Mouse (Mus musculus) cerebral cortex, adult 2 months (tissue): Measurements from ENCODE around the gene Otop3.

Experiments
- WGBS: fragments of 180-500 bp; shearing (Covaris S2); methylation state at CpG from one replicate; pipeline ENCODE4 v1.1.7; 2018; 5-methylcytosine and 5-hydroxymethylcytosine counted together

Otop3 gene

DNA sequence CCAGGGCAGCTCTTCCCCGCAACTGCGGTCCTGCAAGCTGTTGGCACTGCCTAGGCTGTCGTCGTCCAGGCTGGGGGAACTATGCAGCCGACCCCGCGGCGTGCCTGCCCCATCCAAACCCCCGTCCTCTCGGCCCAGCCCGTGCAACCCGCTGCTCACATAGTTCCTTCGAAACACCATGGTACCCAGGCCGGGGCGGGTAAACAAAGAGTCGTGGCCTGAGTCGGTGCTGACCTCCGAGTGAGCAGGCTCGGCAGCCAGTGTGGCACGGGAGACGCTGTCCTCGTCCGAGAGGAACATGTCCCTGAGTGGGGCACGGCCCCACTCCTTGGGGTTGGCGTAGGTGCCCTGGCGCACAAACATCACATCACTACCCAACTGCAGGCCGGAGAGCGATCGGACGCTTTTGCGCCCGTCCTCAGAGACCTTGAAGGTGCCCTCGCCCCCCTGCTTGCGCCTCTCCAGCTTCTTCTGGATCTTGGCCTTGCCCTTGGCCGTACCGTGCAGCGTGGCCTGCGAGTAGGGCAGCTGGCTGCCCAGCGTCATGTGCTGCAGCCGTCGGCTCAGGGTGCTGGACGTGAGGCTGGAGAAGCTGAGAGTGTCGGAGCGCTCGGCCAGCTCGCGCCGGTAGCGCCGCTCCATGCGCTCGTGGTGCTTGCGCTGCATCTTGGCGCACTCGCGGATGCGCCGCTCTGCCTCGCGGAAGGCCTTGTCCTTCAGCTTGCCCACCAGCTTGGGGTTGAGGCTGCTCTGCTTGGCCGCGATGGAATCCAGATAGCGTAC lies 16.1 kb upstream of the Otop3 start:
- 14% methylated on average over 63 of the region's 63 CpGs for WGBS

- WGBS, result 38% methylated on average over 18 of the region's 18 CpGs
Measured at GRCm38 (mm10) chr11:115319704-115320383, 14.7 kb upstream of the Otop3 start.

GRCm38 (mm10) chr11:115321906-115322693 lies 12.4 kb upstream of the Otop3 start, which contains the start of gene Ush1g:
Gene Ush1g, minus strand, starts transcription at chr11:115322041.
- 3% methylated on average over 35 of the region's 35 CpGs for WGBS

- 15% methylated on average over 32 of the region's 32 CpGs for WGBS
Measured at GRCm38 (mm10) chr11:115323354-115323753, 11.2 kb upstream of the Otop3 start.

DNA sequence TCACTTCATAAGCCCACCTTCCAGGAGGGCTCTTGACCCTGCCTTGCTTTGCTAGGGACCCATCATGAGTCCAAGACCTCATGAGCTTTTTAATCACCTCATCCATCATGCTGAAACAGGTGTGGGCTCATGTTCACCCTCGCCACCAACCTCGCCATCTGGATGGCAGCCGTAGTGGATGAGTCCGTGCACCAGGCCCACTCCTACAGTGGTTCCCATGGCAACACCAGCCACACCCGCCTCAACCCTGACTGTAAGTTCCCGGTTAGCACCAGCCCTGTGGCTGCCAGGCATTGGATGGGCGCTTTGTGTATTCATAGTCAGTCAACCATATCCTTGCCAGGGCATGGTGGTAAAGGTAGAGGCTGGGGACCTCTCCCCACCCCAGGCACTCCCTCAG lies 7.8 kb upstream of the Otop3 start:
- 51% methylated on average over 7 of the region's 7 CpGs for WGBS

DNA sequence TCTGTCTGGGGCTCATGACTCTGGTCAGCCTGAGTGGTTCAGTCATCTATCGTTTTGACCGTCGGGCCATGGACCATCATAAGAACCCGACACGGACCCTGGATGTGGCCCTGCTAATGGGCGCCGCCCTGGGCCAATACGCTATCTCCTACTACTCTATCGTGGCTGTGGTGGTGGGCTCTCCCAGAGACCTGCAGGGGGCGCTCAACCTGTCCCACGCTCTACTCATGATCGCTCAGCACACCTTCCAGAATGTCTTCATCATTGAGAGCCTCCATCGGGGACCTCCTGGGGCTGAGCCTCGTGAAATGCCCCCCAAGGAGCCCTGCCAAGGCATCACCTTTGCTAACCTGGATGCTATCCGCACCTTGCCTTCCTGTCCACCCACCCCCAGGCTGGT lies 5.2 kb upstream of the Otop3 start:
- 76% methylated on average over 15 of the region's 15 CpGs for WGBS

- WGBS, result 31% methylated on average over 12 of the region's 12 CpGs
Measured at GRCm38 (mm10) chr11:115335223-115335622, 692 bp downstream of the Otop3 start.

DNA sequence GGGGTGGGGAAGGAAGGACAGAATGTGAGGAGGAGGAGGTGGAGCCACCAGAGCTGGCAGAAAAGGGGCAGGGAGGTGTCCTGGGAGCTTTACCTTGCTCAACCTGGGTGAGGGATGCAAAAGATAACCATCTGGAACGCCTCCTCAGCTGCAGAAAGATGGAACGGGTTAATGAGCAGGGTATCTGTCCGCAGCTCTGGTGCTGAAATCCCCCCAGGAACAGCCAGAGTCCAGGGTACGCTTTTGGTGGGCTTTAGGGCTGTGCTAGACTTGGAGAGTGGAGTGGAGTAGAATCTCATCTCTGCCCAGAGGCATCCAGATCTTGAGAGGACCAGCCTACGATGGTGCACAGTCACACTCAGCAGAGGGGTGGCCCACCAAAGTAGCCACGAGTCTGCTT lies 1.6 kb downstream of the Otop3 start:
- 29% methylated on average over 6 of the region's 6 CpGs for WGBS

DNA sequence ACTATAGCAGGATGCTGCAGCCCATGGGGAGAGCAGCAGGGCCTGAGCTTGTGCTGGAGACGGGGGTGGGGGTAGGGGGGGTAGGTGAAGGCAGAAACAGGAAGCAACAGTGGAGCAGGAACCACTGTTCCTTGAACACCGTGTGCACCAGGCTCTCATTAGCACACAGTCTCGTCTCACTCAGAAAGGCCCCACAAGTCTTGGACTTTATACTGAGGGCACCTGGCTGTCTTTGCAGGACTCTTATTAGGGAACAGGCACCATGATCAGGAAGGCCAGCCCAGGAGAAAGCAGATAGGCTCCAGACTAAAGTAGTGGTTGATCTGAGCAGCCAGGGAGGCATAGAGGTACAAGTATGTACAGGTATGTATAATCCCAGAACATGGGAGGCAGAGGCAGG lies 2.8 kb downstream of the Otop3 start:
- 62% methylated on average over 3 of the region's 3 CpGs for WGBS

GRCm38 (mm10) chr11:115337826-115338225 lies 3.3 kb downstream of the Otop3 start:
- 68% methylated on average over 1 of the region's 1 CpGs for WGBS

DNA sequence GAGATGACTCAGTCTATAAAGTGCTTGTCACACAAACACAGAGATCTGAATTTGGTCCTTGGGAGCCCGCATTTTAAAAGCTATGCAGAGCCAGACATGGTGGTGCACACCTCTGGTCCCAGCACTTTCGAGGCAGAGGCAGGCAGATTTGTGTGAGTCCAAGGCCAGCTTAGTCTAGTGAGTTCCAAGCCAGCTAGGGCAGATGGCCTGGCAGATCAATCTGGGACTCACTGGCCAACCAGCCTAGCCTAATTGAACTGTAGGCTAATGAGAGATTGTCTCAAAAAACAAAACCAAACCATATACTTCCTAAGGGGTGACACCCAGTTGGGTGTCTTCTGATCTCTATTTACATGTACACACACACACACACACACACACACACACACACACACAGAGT lies 6.7 kb downstream of the Otop3 start:
- WGBS, result 33% methylated on average over 2 of the region's 2 CpGs

DNA sequence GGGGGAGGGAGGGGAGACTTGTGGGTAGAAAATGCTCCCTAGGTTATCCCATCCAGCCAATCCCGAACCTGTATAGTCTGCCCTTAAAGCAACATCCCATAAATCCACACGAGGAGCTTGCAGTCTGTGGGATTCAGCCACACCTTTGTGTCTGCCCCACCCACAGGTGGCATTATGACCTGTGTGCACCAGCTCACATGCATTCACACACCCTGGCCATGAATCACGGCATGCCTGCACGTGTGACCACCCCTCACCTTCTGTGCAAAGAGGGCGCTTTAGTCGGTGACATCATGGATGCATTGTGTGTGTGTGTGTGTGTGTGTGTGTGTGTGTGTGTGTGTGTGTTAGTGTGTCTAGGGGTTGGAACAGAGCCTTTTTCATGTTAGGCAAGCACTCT lies 7.3 kb downstream of the Otop3 start:
- WGBS, result 73% methylated on average over 6 of the region's 6 CpGs

DNA sequence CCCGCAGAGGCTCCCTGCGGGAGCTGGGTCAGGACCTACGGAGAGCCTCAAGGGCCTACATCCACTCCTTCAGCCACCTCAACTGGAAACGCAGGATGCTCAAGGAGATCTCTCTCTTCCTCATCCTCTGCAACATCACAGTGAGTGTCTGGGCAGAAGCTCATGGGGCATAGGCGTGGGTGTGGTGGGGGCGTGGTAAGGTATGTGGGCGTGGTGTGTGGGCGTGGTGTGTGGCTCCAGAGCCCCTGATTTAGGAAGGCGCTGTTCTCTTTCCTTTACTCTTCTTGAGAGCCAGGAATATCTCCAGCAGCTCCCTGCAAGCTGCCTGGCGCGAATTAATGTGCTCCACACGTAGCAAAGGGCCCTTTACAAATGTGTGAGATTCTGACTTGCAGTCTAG lies 10.4 kb downstream of the Otop3 start:
- WGBS, result 26% methylated on average over 12 of the region's 12 CpGs

DNA sequence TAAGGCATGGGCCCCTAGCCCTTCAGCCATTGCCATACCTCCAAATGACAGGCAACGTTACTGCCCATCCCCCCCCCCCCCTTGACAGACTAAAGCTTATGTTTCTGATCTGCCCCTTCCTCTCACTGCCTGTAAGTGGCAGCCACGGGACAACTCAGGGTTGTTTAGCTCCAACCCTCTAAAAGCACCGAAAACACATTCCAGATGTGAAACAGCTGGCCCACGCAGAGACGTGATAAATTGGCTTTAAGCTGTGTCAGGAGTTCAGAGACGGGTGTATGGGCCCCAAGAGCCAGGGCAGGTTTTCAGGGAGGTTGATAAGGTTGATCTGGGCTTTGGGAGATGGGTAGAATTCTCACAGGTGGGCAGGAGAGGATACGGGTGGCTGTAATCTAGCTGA lies 11.0 kb downstream of the Otop3 start:
- 49% methylated on average over 7 of the region's 7 CpGs for WGBS

GRCm38 (mm10) chr11:115348681-115349248 lies 14.2 kb downstream of the Otop3 start:
- WGBS, result 69% methylated on average over 17 of the region's 17 CpGs

DNA sequence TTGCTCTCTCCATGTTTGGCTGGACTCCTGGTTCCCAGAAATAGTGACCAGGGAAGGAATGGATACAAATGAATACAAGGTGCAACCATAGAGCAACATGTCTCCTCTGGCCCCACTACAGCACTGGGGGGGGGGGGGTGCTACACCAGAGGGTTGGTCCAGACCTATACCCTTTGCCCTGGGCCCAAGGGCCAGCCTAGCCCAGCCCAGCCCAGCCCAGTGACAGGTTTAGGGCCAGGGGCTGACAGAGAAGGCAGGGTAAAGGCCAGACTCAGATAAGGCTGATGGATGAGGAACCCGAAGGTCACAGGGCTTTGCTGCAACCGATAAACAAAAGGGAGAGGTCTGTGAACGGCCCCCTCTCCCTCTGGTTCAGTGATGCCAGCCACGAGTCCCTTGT lies 15.4 kb downstream of the Otop3 start:
- 80% methylated on average over 4 of the region's 4 CpGs for WGBS

DNA sequence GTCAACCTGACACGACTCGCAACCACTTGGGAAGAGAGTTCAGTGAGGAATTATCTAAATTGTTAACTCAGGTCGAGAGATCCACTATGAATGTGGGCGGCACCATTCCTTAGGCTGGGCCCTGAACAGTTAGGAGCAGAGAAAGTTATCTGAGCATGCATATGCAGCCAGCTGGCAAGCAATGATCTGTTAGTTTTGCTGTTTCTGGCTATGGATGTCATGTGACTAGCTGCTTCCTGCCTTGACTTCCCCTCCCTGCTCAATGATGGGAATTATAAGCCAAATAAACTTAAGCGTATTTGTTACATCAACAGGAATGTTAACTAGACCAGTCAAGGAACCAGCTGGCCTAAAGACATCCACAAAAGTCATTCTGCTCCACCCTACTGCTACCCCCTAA lies 18.8 kb downstream of the Otop3 start:
- WGBS, result 93% methylated on average over 5 of the region's 5 CpGs

DNA sequence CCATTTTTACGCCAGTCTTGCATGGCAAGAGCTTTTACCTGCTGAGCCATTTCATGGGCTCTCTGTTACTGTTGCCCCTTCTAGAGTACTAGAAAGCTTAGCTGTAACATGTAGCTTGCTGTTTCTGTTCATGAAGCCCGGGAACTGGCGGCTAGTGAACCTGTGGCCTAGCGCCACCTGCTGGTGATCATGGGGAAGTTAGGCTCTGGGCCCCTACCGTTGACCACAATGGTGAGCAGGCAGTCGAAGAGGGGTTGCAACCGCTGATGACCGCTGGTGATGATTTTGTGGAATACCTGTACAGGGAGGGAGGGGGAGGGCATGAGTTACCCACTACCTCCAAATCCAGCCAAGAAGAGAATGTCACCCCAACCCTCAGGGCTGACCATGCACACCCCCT lies 19.7 kb downstream of the Otop3 start:
- WGBS, result 11% methylated on average over 8 of the region's 8 CpGs

DNA sequence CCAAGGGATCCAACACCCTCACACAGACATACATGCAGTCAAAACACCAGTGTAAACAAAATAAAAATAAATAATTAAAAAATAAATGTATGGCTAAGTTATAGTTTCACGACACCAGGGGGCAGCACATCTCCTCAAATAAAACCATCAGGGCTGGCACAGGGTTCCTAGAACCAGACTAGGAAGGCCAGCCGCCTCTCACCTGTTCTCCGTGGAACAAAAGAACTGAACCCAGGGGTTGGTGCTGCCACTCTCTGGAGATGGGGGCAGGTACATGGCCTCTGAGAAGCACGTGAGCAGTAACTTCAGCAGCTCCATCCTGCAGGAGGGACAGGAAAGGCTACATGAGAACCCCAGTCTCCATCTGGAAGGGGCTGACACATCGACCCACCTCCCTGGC lies 23.9 kb downstream of the Otop3 start:
- 15% methylated on average over 5 of the region's 5 CpGs for WGBS

DNA sequence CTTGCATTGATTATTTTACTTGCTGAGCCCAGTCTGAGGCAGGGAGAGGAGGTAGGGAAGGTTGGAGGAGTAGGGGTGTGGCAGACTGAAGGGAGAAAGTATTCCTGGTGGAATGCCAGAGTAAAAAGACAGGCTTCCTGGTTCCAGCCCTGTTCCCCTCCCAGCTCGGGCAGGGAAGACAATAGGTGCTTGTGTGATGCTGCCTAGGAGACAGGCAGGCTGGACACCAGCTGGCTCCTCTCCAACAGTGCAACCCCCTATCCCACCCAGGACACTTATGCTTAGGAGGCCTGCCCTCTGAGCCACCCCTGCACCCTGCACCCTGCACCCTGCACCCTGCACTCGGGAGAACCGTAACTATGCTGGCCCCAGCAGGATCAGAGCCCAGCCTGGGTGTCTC lies 24.8 kb downstream of the Otop3 start:
- 34% methylated on average over 3 of the region's 3 CpGs for WGBS

DNA sequence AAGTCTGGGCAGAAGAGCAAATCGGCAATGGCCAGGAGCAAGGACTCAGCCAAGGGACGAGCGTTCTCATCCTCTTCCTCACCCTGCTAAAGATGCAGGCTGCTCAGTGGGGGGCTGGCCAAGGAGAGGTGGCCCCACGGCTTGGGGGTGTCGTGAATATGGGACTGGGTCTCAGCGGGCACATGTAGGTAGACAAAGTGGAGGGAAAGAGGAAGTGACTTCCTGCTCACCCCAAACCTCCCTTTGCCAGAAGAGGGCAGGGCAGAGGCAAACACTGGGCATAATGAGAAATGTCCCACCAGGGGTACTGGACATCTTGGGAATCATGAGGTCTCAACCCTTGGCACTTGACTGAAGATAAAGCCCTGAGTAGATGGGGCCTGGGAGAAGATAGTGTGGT lies 25.2 kb downstream of the Otop3 start:
- WGBS, result 49% methylated on average over 6 of the region's 6 CpGs

- 73% methylated on average over 3 of the region's 3 CpGs for WGBS
Measured at GRCm38 (mm10) chr11:115364136-115364535, 29.6 kb downstream of the Otop3 start.
